Mouse (Mus musculus): ENCODE measurements around the gene Scnm1.

The Scnm1 gene

GRCm38 (mm10) chr3:95106338-95107117 is 27.3 kb downstream of the Scnm1 start, which contains the start of gene Pip5k1a:
Gene Pip5k1a (minus strand): TSS chr3:95106930.
- peak; percentile 96 for DNase-seq

- DNase-seq: no peak
Observed at GRCm38 (mm10) chr3:95105586-95106337, 28.0 kb downstream of the Scnm1 start.

GRCm38 (mm10) chr3:95105121-95105520 is 28.7 kb downstream of the Scnm1 start:
- no peak for DNase-seq

GRCm38 (mm10) chr3:95100854-95101253 is 33.0 kb downstream of the Scnm1 start:
- DNase-seq: no peak

GRCm38 (mm10) chr3:95088071-95088470 is 45.7 kb downstream of the Scnm1 start:
- DNase-seq: no peak

Data from kidney, adult 11 months (tissue).